In the genomic region with DNA sequence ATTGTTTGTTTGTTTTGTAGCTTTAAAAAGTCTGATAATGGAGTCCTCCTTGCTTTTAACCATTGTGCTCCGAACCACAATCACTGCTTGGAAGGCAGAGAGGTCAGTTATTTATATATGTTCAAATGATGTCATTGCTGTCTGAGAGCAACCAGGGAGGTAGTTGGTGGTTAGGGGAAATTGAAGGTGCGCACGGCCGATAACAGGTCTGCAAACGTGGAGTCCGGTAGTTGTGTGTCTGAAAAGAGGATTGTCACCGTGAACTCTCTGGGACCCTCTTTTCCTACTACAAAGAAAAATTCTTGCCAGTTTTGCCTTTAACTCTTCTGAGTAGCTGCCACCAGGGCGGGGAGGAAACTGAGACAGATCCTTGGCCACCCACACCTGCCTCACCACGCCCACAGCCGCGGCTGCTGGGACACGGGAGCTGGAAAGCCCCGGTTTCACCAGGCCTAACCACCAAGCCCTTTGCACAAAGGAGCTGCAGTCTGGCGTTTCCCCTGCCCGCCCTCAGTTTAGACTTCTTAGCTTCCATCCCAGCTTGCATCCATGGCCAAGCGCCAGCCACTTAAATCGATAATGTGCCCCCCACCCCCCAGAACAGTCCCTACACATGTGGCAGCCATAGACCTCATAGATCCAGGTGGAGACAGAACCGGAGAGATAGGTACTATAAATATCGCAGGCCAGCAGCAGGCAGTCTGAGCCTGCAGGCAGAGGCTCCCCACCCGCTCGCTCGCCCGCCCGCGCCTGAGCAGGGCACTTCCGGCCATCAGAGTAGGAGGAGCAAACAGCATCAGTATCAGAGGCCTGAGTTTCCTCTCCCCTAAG, we compare ENCODE assay signal across 8 mouse cellular contexts.
DNase-seq lines count a peak whose midpoint lies in the region; ATAC-seq and TF ChIP-seq lines count a peak whose summit lies in the region.

No protein-coding gene starts in this region.

- TF ChIP-seq CTCF in kidney, postnatal 0 days (IDR thresholded peaks at IDR 0.05; ENCODE audit: low read depth), result no peak
- no peak; the same call in 1 of the 2 replicates for TF ChIP-seq CTCF in lung, postnatal 0 days (IDR thresholded peaks at IDR 0.05)

- no peak for TF ChIP-seq EP300 in lung, postnatal 0 days (IDR thresholded peaks at IDR 0.05)

- ATAC-seq in embryonic facial prominence, embryonic 12.5 days (ENCODE audit: insufficient number of reproducible peaks, insufficient read depth, low FRiP score, low TSS enrichment), result no peak
- ATAC-seq in heart, embryonic 15.5 days (replicated peaks; ENCODE audit: insufficient number of reproducible peaks, insufficient read depth, low FRiP score, low read depth), result peak; percentile 45; the same call in 1 of the 2 replicates
- peak; percentile 48; the same call in 1 of the 2 replicates for ATAC-seq in kidney, postnatal 0 days (replicated peaks; ENCODE audit: low FRiP score, low read depth)
- 0 out of 2 replicates have a peak, but pooled peaks have one; percentile 15 for ATAC-seq in lung, postnatal 0 days
- peak; percentile 51 for ATAC-seq in neutrophil, adult 5-6 weeks (ENCODE audit: extremely low read depth, insufficient number of reproducible peaks, low FRiP score, poor library complexity, severe bottlenecking)

- H3K36me3 ChIP-seq in embryonic facial prominence, embryonic 12.5 days, result no peaks in the 10 kb centered on the region
- H3K36me3 ChIP-seq in heart, embryonic 15.5 days, result no peaks in the 10 kb centered on the region
- no peaks in the 10 kb centered on the region for H3K36me3 ChIP-seq in kidney, postnatal 0 days (ENCODE audit: insufficient read depth, low read length)
- no peaks in the 10 kb centered on the region for H3K36me3 ChIP-seq in lung, postnatal 0 days (ENCODE audit: insufficient read depth, low read length)

- peak overlapping the region; percentile 86 for H3K27ac ChIP-seq in embryonic facial prominence, embryonic 12.5 days
- peak overlapping the region; percentile 95 for H3K27ac ChIP-seq in heart, embryonic 15.5 days
- peak overlapping the region; percentile 85 for H3K27ac ChIP-seq in kidney, postnatal 0 days
- H3K27ac ChIP-seq in lung, postnatal 0 days (ENCODE audit: low read length), result peak overlapping the region; percentile 85

- peaks cover 39% of the 10 kb centered on the region for H3K4me1 ChIP-seq in embryonic facial prominence, embryonic 12.5 days
- peaks cover 46% of the 10 kb centered on the region for H3K4me1 ChIP-seq in heart, embryonic 15.5 days (replicated peaks)
- peaks cover 21% of the 10 kb centered on the region for H3K4me1 ChIP-seq in kidney, postnatal 0 days (replicated peaks; ENCODE audit: insufficient read depth, low read length)
- peaks cover 20% of the 10 kb centered on the region for H3K4me1 ChIP-seq in lung, postnatal 0 days (ENCODE audit: insufficient read depth, low read depth, low read length)

- peak overlapping the region; percentile 36 for H3K4me2 ChIP-seq in embryonic facial prominence, embryonic 12.5 days (replicated peaks)
- H3K4me2 ChIP-seq in heart, embryonic 15.5 days, result peak overlapping the region; percentile 76
- H3K4me2 ChIP-seq in kidney, postnatal 0 days (ENCODE audit: low read length), result peak overlapping the region; percentile 78
- peak overlapping the region; percentile 81 for H3K4me2 ChIP-seq in lung, postnatal 0 days (replicated peaks; ENCODE audit: low read depth, low read length)

- WGBS in embryonic facial prominence, embryonic 12.5 days, result 21% methylated on average over 26 of the region's 26 CpGs
- 7% methylated on average over 26 of the region's 26 CpGs for WGBS in heart, embryonic 15.5 days
- WGBS in kidney, postnatal 0 days, result 26% methylated on average over 26 of the region's 26 CpGs
- 16% methylated on average over 26 of the region's 26 CpGs for WGBS in lung, postnatal 0 days

- H3K9ac ChIP-seq in embryonic facial prominence, embryonic 12.5 days, result peak overlapping the region; percentile 27; the same call in 1 of the 2 replicates
- H3K9ac ChIP-seq in heart, embryonic 15.5 days, result peak overlapping the region; percentile 30; the same call in 1 of the 2 replicates
- peak overlapping the region; percentile 36; the same call in 1 of the 2 replicates for H3K9ac ChIP-seq in kidney, postnatal 0 days (ENCODE audit: low read depth, low read length)
- no peak overlapping the region for H3K9ac ChIP-seq in lung, postnatal 0 days (replicated peaks; ENCODE audit: low read depth)

- DNase-seq in layer of hippocampus, adult 9-11 months, result peak; percentile 75
- no peak for DNase-seq in layer of hippocampus, adult 9-10 months (ENCODE audit: low spot score)
- DNase-seq in kidney, postnatal 0 days (ENCODE audit: low spot score), result peak; percentile 84
- DNase-seq in lung, postnatal 0 days (ENCODE audit: low spot score), result peak; percentile 69
- DNase-seq in thymus, postnatal 4 days, result peak; percentile 85

- H3K9me3 ChIP-seq in embryonic facial prominence, embryonic 12.5 days, result no peaks in the 10 kb centered on the region
- no peaks in the 10 kb centered on the region for H3K9me3 ChIP-seq in heart, embryonic 15.5 days (replicated peaks)
- H3K9me3 ChIP-seq in kidney, postnatal 0 days (replicated peaks; ENCODE audit: low read length), result no peaks in the 10 kb centered on the region
- no peaks in the 10 kb centered on the region for H3K9me3 ChIP-seq in lung, postnatal 0 days (ENCODE audit: low read length)

- peaks cover 18% of the 10 kb centered on the region; the same call in 1 of the 2 replicates for H3K27me3 ChIP-seq in embryonic facial prominence, embryonic 12.5 days
- H3K27me3 ChIP-seq in heart, embryonic 15.5 days, result no peaks in the 10 kb centered on the region
- 0 out of 2 replicates have a peak, but pooled peaks cover 6% of the 10 kb centered on the region for H3K27me3 ChIP-seq in kidney, postnatal 0 days (ENCODE audit: insufficient read depth, low read length)
- no peaks in the 10 kb centered on the region for H3K27me3 ChIP-seq in lung, postnatal 0 days (replicated peaks; ENCODE audit: insufficient read depth, low read length)

- peak overlapping the region; percentile 10; the same call in 1 of the 2 replicates for H3K4me3 ChIP-seq in embryonic facial prominence, embryonic 12.5 days
- H3K4me3 ChIP-seq in heart, embryonic 15.5 days, result peak overlapping the region; percentile 51
- H3K4me3 ChIP-seq in kidney, postnatal 0 days (replicated peaks; ENCODE audit: low read depth, low read length), result peak overlapping the region; percentile 11; the same call in 1 of the 2 replicates
- peak overlapping the region; percentile 25 for H3K4me3 ChIP-seq in lung, postnatal 0 days (ENCODE audit: low read depth, low read length)
